Mouse (Mus musculus) heart, postnatal 4 days (tissue): Measurements from ENCODE around the gene a. TPM values are rescaled to one million over a fixed set of nuclear protein-coding genes. Genes with fewer than 3 reads are reported as not detected.
"Not testable (repeated sequence)": the region's sequence is repeated elsewhere in the genome, so short reads cannot be mapped to it uniquely, and the experiment has no call there.

ENCODE experiments used
- DNase-seq: peaks from one replicate; pipeline ENCODE4 v3.0.0; 2021
- total RNA-seq, 2 experiments: library from RNA; stranded (reverse); gene quantifications; 2 replicates each; pipeline ENCODE4 v1.2.3; 2021

Gene a
- total RNA-seq, 2 experiments from 2014 or later: not detected

GRCm38 (mm10) chr2:155011086-155011656, 220.0 kb downstream of the a start:
- no peak for DNase-seq

- DNase-seq: no peak
Observed at GRCm38 (mm10) chr2:155012991-155013390, 221.8 kb downstream of the a start.

- not testable (repeated sequence) for DNase-seq
Observed at GRCm38 (mm10) chr2:155016751-155017150, 225.5 kb downstream of the a start.

- not testable (repeated sequence) for DNase-seq
Observed at GRCm38 (mm10) chr2:155018251-155018755, 227.1 kb downstream of the a start, which contains the start of gene Gm14226. Gene Gm14226 (plus strand): TSS chr2:155018266.

- DNase-seq: peak; percentile 68
Observed at GRCm38 (mm10) chr2:155018762-155019641, 227.8 kb downstream of the a start.

GRCm38 (mm10) chr2:155019673-155020072, 228.5 kb downstream of the a start:
- DNase-seq: peak; percentile 94

GRCm38 (mm10) chr2:155020247-155020826, 229.1 kb downstream of the a start:
- not testable (repeated sequence) for DNase-seq

- no peak for DNase-seq
Observed at GRCm38 (mm10) chr2:155030831-155031230, 239.6 kb downstream of the a start.

- no peak for DNase-seq
Observed at GRCm38 (mm10) chr2:155032938-155033710, 241.9 kb downstream of the a start.

- no peak for DNase-seq
Observed at GRCm38 (mm10) chr2:155039956-155040355, 248.8 kb downstream of the a start.

- no peak for DNase-seq
Observed at GRCm38 (mm10) chr2:155044542-155044941, 253.3 kb downstream of the a start.

- DNase-seq: no peak
Observed at GRCm38 (mm10) chr2:155045075-155045474, 253.9 kb downstream of the a start.

- no peak for DNase-seq
Observed at GRCm38 (mm10) chr2:155046803-155047202, 255.6 kb downstream of the a start.

- no peak for DNase-seq
Observed at GRCm38 (mm10) chr2:155047452-155048178, 256.4 kb downstream of the a start.

GRCm38 (mm10) chr2:155050108-155050503, 258.9 kb downstream of the a start:
- DNase-seq: peak; percentile 23

- DNase-seq: peak; percentile 96
Observed at GRCm38 (mm10) chr2:155050504-155051236, 259.5 kb downstream of the a start.

- no peak for DNase-seq
Observed at GRCm38 (mm10) chr2:155051622-155052351, 260.6 kb downstream of the a start.

- DNase-seq: no peak
Observed at GRCm38 (mm10) chr2:155052681-155053080, 261.5 kb downstream of the a start.

- DNase-seq: not testable (repeated sequence)
Observed at GRCm38 (mm10) chr2:155053512-155053911, 262.3 kb downstream of the a start.

GRCm38 (mm10) chr2:155054672-155055071, 263.5 kb downstream of the a start:
- no peak for DNase-seq
